Mouse (Mus musculus): ENCODE results near the gene Wdr92.
"Not testable (repeated sequence)": the region's sequence is repeated elsewhere in the genome, so short reads cannot be mapped to it uniquely, and the experiment has no call there.

The Wdr92 gene

GRCm38 (mm10) chr11:17211258-17212140 is 29.6 kb downstream of the Wdr92 start, which contains the start of gene Pno1:
Gene Pno1 (minus strand): TSS chr11:17211568.
- DNase-seq (ENCODE audit: low spot score): peak; percentile 94

DNA sequence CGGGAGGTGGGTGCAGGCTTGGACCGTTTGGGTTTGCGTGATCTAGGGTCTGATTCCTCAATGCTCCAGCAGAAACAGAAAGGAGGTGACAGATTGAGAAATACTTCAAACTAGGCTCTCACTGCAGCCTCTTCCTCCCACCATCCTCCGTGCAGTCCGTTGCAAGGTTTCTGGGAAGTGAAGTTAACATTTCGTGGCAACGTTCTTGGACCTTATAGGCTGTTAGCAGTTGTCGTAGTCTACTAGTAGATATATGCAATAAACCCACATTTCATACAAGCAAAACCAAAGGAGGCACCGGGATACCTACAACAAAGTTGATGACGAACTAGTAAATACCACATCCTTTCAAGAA is 30.2 kb downstream of the Wdr92 start:
- no peak for DNase-seq (ENCODE audit: low spot score)

- DNase-seq (ENCODE audit: low spot score): no peak
Observed at GRCm38 (mm10) chr11:17212903-17213509, 31.1 kb downstream of the Wdr92 start.

DNA sequence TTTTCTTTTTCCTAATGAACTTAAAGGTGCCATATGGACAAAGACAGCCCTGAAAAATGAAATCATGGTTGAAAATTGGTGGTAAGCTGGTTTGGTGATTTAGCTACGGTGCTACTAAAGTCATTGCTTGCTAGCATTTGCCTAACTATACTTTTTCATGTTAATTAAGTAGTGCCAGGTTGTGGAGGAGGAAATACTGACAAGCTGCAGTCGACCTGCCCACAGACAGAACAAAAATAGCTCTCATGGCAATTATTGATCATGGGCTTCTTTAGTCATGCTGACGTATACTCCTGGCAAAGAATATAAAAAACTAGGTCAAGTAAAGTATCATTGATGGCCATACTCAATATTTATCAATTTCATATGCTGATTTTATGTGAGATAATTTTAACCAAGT is 33.6 kb downstream of the Wdr92 start:
- no peak for DNase-seq (ENCODE audit: low spot score)

DNA sequence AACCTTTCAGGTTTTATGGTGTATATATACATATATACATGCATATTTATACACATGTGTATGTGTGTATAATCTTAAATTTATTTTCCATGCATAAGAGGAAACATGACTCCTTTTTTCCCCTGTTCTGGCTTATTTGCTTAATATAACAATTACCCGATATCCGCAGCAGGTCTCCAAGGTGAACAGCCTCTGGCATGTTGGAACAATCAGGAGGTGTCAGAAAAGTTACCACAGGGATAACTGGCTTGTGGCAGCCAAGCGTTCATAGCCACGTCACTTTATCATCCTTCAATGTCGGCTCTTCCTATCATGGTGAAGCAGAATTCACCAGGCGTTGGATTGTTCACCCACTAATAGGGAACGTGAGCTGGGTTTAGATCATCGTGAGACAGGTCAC is 39.2 kb downstream of the Wdr92 start:
- no peak for DNase-seq (ENCODE audit: low spot score)

DNA sequence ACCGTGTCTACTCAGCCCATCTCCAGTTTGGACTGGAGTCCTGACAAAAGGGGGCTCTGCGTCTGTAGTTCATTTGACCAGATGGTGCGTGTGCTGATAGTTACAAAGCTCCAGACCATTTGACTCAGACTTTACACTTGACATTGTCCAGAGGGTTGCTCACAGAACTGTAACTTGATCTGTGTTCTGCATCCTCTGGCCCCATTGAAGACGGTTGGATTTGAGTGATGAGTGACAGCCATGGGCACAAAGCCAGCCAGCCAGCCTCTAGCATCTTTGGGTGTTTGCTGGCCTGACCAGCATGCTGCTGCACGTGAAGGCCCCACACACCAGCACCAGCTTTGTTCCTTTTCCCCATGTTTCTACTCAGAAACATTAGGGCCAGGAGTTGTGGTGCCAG is 50.9 kb downstream of the Wdr92 start:
- DNase-seq (ENCODE audit: low spot score): no peak

- DNase-seq (ENCODE audit: low spot score): no peak
Observed at GRCm38 (mm10) chr11:17236449-17237037, 54.6 kb downstream of the Wdr92 start.

- DNase-seq (ENCODE audit: low spot score): not testable (repeated sequence)
Observed at GRCm38 (mm10) chr11:17238598-17238997, 56.7 kb downstream of the Wdr92 start.

DNA sequence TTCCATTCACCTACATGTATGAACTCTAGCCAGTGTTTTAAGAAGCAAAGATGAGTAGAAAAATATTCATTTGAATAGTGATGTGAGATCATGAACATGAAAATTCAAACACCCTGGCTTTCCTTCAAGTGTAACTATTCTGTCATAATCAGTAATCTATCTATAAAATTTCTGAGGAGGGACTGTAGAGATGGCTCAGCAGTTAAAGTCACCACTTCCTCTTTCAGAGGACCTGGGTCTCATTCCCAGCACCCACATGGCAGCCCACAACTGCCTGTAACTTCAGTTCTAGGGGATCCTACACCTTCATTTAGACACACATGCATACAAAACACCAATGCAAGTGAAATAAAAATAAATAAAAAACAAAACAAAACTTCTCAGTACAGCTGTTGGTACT is 66.8 kb downstream of the Wdr92 start:
- DNase-seq (ENCODE audit: low spot score): no peak

GRCm38 (mm10) chr11:17256813-17257365 is 75.0 kb downstream of the Wdr92 start:
- no peak for DNase-seq (ENCODE audit: low spot score)

DNA sequence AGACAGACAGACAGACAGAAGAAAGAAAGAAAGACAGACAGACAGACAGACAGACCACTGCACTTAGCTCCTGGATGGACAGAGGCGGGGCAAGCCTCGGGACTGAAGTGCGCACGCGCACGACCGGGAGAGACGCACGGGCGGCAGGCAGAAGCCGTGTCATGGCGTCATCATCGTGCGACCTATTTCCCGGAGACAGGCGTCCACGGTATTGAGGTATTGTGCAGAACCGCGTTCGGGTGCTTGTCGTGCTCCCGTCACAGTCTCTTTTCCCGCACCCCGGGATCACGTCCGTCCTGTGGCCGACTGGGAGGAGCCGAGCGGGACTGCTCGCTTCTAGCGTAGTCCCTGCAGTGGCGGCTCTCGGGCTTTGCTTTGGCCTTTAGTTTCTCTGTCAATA is 75.5 kb downstream of the Wdr92 start, which contains the start of gene C1d:
C1d (plus strand) TSS at position 137 of the 400 bp plus-strand sequence.
- DNase-seq (ENCODE audit: low spot score): peak; percentile 94

DNA sequence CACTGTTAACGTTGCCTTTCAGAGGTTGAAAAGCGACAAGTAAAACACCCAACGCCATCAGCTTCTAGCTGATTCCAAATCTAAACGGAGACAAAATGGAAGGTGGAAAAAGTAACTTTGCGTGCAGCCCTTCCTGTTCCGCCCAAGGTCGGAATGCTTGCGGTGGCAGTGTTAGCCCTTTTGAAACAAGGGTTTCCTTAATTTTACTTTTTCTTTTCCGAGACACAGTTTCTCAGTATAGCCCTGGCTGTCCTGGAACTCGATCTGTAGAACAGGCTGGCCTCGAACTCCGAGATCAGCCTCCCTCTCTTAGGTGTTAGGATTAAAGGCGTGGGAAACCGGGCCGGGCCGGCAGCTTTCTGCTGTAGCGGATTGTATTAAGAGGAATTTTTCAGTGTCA is 76.0 kb downstream of the Wdr92 start:
- DNase-seq (ENCODE audit: low spot score): peak; percentile 38

DNA sequence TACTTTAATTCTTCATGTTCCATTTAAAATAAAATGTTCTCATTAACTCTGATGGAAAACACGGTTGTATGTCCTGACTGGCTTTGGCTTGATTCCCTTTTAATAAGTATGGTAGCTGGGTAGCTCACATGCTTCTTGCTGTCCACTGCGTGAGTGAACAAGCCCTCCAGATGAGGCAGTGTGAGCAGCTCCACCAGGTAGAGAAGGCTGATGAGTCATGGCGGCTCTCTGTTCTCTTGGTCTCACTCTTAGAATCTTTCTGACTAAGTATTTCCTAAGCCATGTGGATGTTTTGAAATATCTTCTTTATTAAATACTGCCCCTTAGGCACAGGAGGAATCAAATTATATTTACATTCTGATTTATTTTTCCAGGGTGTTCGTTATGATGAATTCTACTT is 85.3 kb downstream of the Wdr92 start:
- no peak for DNase-seq (ENCODE audit: low spot score)

DNA sequence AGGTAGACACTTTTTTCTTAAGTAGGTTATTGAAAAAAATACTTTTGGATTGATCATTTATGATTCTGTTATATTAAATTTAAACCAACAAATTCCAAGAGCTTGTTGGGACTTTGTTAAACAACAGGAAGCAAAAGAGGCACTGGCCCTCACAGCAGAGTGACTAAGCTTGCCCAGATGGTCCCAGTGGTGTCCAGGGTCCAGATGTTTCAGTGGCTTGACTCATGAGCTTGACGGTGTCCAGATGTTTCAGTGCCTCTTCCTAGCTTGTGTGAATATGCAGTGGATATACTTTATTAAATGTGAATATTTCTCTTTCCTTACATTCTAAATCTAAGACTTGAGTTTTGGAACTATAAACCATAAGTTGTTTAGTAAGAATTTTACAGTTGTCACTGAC is 86.9 kb downstream of the Wdr92 start:
- DNase-seq (ENCODE audit: low spot score): no peak

DNA sequence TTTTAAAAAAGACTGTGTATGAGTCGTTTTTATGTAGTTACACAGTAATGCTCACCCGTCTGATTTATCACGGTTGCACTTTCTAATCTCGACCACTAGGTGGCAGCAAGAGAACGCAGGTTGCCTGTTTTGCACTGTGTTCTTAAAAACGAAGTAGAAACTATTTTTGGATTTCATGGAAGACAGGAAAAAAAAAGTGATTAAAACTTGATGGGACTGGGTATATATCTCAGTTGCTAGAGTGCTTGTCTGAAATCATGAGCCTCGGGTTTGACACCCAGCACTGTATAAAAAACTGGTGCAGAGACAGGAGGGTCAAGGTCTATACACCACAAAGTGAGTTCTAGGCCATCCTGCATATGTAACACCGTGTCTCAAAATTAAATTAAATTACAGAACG is 98.1 kb downstream of the Wdr92 start:
- peak; percentile 36 for DNase-seq (ENCODE audit: low spot score)
